Mouse (Mus musculus) testis, adult 2 months (tissue): ENCODE data around the gene Thyn1.

Experiments
- CTCF ChIP-seq: fragments of 200-500 bp; IDR thresholded peaks from 2 replicates; pipeline ENCODE4 v1.5.1; 2012; ENCODE audit warnings: low read depth, mild to moderate bottlenecking, inconsistent platforms, low read length, moderate library complexity; ENCODE audit not compliant: control insufficient read depth, insufficient read depth, insufficient replicate concordance
- POLR2A ChIP-seq: fragments of 200-500 bp; IDR thresholded peaks from 2 replicates; pipeline ENCODE4 v1.6.1; 2012; ENCODE audit warnings: low read depth, mild to moderate bottlenecking, inconsistent platforms, low read length, moderate library complexity; ENCODE audit not compliant: control insufficient read depth

GRCm38 (mm10) chr9:26997501-26997900, 2.0 kb upstream of the Thyn1 start:
- no peak for TF ChIP-seq POLR2A
- TF ChIP-seq CTCF: no peak
